Mouse (Mus musculus): ENCODE measurements at regions not wholly inside any gene's neighbourhood (a gene's known extent, or its start where the extent isn't known, plus 50 kb on each side); places are given as distances from the start of the nearest gene placed in this dataset.

GRCm38 (mm10) chr1:42241172-42241571 is 454.4 kb upstream of the Pou3f3 start:
- no peak for TF ChIP-seq USF1 (IDR thresholded peaks at IDR 0.05; ENCODE audit: low read depth, low read length)
- TF ChIP-seq EP300 (IDR thresholded peaks at IDR 0.05; ENCODE audit: low read depth in 1 of 2, low read length in 2 of 2), result no peak

All from MEL (cell line).